Mouse (Mus musculus): Measurements from ENCODE around the gene 4931409K22Rik. TPM values are rescaled to one million over a fixed set of nuclear protein-coding genes. Genes with fewer than 3 reads are reported as not detected.

4931409K22Rik gene
- total RNA-seq, 4 experiments from 2014 or later, result not detected

DNA sequence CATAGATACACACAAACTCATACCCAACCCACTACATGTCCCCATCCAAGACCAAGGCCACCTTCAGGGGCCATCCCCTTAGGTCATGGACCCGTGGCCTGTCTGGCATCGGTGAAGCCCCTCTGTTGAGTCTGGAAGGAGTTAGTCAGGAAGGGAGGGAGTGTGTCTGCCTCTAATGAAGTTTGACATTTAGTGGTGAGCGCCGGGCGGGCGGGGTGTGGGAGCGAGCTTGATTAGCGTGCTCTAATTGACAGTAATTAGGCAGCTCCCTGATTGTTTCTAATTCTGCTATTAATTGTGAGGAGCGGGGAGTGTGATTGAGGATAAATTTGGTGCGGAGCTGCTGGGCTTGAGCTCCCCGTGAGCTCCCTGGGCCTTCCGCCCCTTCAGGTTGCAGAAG lies 59.1 kb downstream of the 4931409K22Rik start:
- DNase-seq, result no peak

DNA sequence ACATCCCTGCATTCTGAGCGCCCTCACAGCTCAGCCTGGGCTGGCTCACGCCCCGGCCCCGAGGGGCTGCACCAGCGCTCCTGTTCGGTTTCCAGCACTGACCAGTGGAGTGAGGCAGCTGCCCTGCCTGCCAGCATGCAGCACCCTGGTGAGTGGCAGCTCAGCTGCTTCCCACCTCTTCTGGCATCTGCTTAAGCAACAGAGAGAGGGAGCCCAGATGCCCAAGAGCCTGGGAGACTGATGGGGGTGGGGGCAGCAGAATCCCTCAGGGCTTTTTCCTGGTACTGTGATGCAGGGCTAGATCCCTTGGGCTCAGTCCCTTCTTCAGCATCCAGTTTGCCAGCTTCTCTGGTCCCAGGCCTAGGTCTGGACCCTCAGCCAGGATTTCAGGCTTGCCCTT lies 59.9 kb downstream of the 4931409K22Rik start:
- DNase-seq, result no peak

DNA sequence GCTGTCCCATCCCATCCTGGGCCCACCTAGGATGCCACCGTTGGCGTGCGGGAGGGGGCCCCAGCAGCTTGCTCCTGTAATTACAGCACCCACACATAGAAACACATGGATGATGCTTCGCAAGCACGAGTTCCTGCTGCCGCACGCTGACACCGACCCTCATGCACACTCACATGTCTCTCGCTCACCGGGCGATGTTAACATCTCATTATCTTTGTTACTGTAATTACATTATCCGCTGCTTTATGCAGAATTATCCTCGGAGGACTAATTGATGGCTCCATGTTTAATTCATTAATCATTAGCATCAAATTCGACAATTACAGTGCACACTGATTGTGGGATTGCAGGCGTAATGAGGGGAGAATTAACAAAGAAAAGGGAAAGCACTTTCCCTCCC lies 61.6 kb downstream of the 4931409K22Rik start:
- no peak for DNase-seq

Small RNA genes lying within 50 kb of the gene (microRNA-seq; reads per million reads assigned to microRNA genes)
- 678 to 1,014 reads per million in 2 experiments for gene Mir671

Other genes starting within 250 kb of the 4931409K22Rik start
- 10 to 100 TPM; 17.7 to 47.2 (median 36.0) TPM for gene Kcnh2, start 205.2 kb downstream of the 4931409K22Rik start, total RNA-seq (2022)
- 10 to 100 TPM in 1 of 4 experiments, 1 to 10 TPM in 3; 6.5 to 11.2 (median 9.1) TPM for gene Nos3, start 192.0 kb downstream of the 4931409K22Rik start, total RNA-seq (2022)
- gene Atg9b, start 164.7 kb downstream of the 4931409K22Rik start, total RNA-seq (2022), result 1 to 10 TPM in 1 of 4 experiments, under 1 TPM in 3; 0.55 to 1.3 (median 0.64) TPM
- gene Abcb8, start 163.1 kb downstream of the 4931409K22Rik start, total RNA-seq (2022), result 10 to 100 TPM; 73.5 to 97.6 (median 86.0) TPM
- gene Asic3, start 143.4 kb downstream of the 4931409K22Rik start, total RNA-seq (2022), result under 1 TPM in 3 of 4 experiments, not detected in 1; 0.30 to 0.59 (median 0.55) TPM
- gene Cdk5, start 133.3 kb downstream of the 4931409K22Rik start, total RNA-seq (2022), result 10 to 100 TPM; 43.2 to 66.8 (median 56.2) TPM
- 10 to 100 TPM; 53.0 to 84.3 (median 65.6) TPM for gene Slc4a2, start 133.0 kb downstream of the 4931409K22Rik start, total RNA-seq (2022)
- gene Fastk, start 111.5 kb downstream of the 4931409K22Rik start, total RNA-seq (2022), result 100 to 1,000 TPM in 2 of 4 experiments, 10 to 100 TPM in 2; 96.8 to 117 (median 102) TPM
- gene Tmub1, start 109.0 kb downstream of the 4931409K22Rik start, total RNA-seq (2022), result 10 to 100 TPM; 17.0 to 19.6 (median 17.7) TPM
- gene Agap3, start 104.6 kb downstream of the 4931409K22Rik start, total RNA-seq (2022), result 100 to 1,000 TPM in 2 of 4 experiments, 10 to 100 TPM in 2; 86.3 to 117 (median 102) TPM
- gene Gbx1, start 29.6 kb downstream of the 4931409K22Rik start, total RNA-seq (2022), result not detected
- gene Asb10, start 15.8 kb downstream of the 4931409K22Rik start, total RNA-seq (2022), result under 1 TPM; 0.37 to 0.75 (median 0.59) TPM
- 10 to 100 TPM; 59.5 to 89.6 (median 75.2) TPM for gene Abcf2, start 20.7 kb upstream of the 4931409K22Rik start, total RNA-seq (2022)
- 10 to 100 TPM; 38.1 to 70.3 (median 57.1) TPM for gene Chpf2, start 29.9 kb upstream of the 4931409K22Rik start, total RNA-seq (2022)
- 10 to 100 TPM; 14.3 to 42.2 (median 24.7) TPM for gene Smarcd3, start 67.6 kb upstream of the 4931409K22Rik start, total RNA-seq (2022)
- 10 to 100 TPM; 72.3 to 74.6 (median 73.6) TPM for gene Nub1, start 128.7 kb upstream of the 4931409K22Rik start, total RNA-seq (2022)
- 1 to 10 TPM; 2.5 to 3.5 (median 2.7) TPM for gene Wdr86, start 173.9 kb upstream of the 4931409K22Rik start, total RNA-seq (2022)
- 1 to 10 TPM in 1 of 4 experiments, not detected in 3; 5.3 TPM for gene Crygn, start 201.2 kb upstream of the 4931409K22Rik start, total RNA-seq (2022)